Mouse (Mus musculus): ENCODE data around the gene Lrrc41. TPM values are rescaled to one million over a fixed set of nuclear protein-coding genes. Genes with fewer than 3 reads are reported as not detected.

Gene Lrrc41
- polyA plus RNA-seq, 1 experiment from 2014 or later = 73.1 TPM

GRCm38 (mm10) chr4:116100959-116101358, 25.9 kb downstream of the Lrrc41 start:
- no peaks in the 10 kb centered on the region for H3K9me3 ChIP-seq (ENCODE audit: control insufficient read depth, low read length)
- ATAC-seq (ENCODE audit: low read depth) (no peak), DNase-seq (ENCODE audit: low spot score) (no peak)
- no peak overlapping the region for H3K9ac ChIP-seq (ENCODE audit: low read depth, low read length)
- H3K36me3 ChIP-seq (ENCODE audit: control insufficient read depth, insufficient read depth, low read length) = peaks cover 65% of the 10 kb centered on the region
- no peaks in the 10 kb centered on the region for H3K27me3 ChIP-seq (replicated peaks; ENCODE audit: control insufficient read depth, insufficient read depth, low read length)
- H3K4me3 ChIP-seq (ENCODE audit: low read depth, low read length) = no peak overlapping the region
- no peak overlapping the region for H3K4me2 ChIP-seq (ENCODE audit: low read depth, low read length)
- H3K27ac ChIP-seq (replicated peaks; ENCODE audit: low read depth, low read length) = no peak overlapping the region
- H3K4me1 ChIP-seq (ENCODE audit: control insufficient read depth, insufficient read depth, low read length) = no peaks in the 10 kb centered on the region
- 88% methylated on average over 7 of the region's 7 CpGs for WGBS

GRCm38 (mm10) chr4:116105278-116105677, 30.2 kb downstream of the Lrrc41 start:
- H3K4me1 ChIP-seq (ENCODE audit: control insufficient read depth, insufficient read depth, low read length) = no peaks in the 10 kb centered on the region
- H3K4me3 ChIP-seq (ENCODE audit: low read depth, low read length) = no peak overlapping the region
- H3K4me2 ChIP-seq (ENCODE audit: low read depth, low read length) = no peak overlapping the region
- peaks cover 35% of the 10 kb centered on the region for H3K36me3 ChIP-seq (ENCODE audit: control insufficient read depth, insufficient read depth, low read length)
- DNase-seq (ENCODE audit: low spot score) (no peak), ATAC-seq (ENCODE audit: low read depth) (no peak)
- H3K9me3 ChIP-seq (ENCODE audit: control insufficient read depth, low read length) = no peaks in the 10 kb centered on the region
- 96% methylated on average over 5 of the region's 5 CpGs for WGBS
- no peak overlapping the region for H3K9ac ChIP-seq (ENCODE audit: low read depth, low read length)
- no peaks in the 10 kb centered on the region for H3K27me3 ChIP-seq (replicated peaks; ENCODE audit: control insufficient read depth, insufficient read depth, low read length)
- no peak overlapping the region for H3K27ac ChIP-seq (replicated peaks; ENCODE audit: low read depth, low read length)

DNA sequence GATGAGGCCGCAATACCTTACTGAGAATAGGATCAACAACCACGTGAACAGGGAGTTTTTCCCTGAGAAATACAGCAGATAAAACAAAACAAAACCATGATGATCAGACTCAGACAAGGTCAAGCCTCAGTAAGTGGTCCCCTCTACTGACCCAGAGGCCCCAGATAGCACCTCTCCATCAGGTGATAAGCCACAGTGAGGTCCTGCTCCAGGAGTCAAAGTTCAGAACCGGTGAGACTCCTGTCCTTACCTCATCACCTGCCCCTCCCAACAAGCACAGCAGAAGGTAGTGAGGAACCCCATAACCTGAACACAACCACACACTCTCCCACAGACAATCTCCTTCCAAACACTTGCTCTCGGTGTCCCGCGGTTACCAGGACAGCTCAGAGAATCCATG, 35.6 kb downstream of the Lrrc41 start:
- Histone ChIP-seq H3K4me3 (ENCODE audit: low read depth, low read length) (no peak overlapping the region), H3K36me3 (ENCODE audit: control insufficient read depth, insufficient read depth, low read length) (peaks cover 15% of the 10 kb centered on the region; the same call in 1 of the 2 replicates), H3K9ac (ENCODE audit: low read depth, low read length) (no peak overlapping the region), H3K4me2 (ENCODE audit: low read depth, low read length) (no peak overlapping the region), H3K4me1 (ENCODE audit: control insufficient read depth, insufficient read depth, low read length) (no peaks in the 10 kb centered on the region), H3K27me3 (replicated peaks; ENCODE audit: control insufficient read depth, insufficient read depth, low read length) (no peaks in the 10 kb centered on the region), H3K9me3 (ENCODE audit: control insufficient read depth, low read length) (no peaks in the 10 kb centered on the region), H3K27ac (replicated peaks; ENCODE audit: low read depth, low read length) (no peak overlapping the region)
- DNase-seq (ENCODE audit: low spot score) (no peak), ATAC-seq (ENCODE audit: low read depth) (no peak)
- 92% methylated on average over 6 of the region's 6 CpGs for WGBS

DNA sequence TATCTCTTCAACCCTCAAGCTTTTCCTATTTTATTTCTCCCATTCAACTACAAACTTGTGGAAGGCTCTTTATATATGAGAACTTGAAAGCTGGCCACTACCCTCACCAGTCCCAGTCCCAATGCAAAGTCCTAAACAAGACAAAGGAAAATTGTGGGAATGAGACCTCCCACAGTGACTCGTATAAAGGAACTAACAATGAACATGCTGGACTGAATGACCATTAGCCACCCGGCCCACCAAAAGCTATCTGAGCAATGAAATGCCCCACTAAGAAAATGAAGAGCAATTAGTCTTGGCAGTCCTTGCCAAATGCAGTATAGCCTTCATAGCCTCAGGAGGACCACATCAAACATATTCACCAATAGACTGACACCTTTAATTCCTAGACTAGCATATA, 36.4 kb downstream of the Lrrc41 start:
- Histone ChIP-seq H3K4me1 (ENCODE audit: control insufficient read depth, insufficient read depth, low read length) (no peaks in the 10 kb centered on the region), H3K27ac (replicated peaks; ENCODE audit: low read depth, low read length) (no peak overlapping the region), H3K27me3 (replicated peaks; ENCODE audit: control insufficient read depth, insufficient read depth, low read length) (no peaks in the 10 kb centered on the region), H3K9ac (ENCODE audit: low read depth, low read length) (no peak overlapping the region), H3K4me2 (ENCODE audit: low read depth, low read length) (no peak overlapping the region), H3K36me3 (ENCODE audit: control insufficient read depth, insufficient read depth, low read length) (peaks cover 14% of the 10 kb centered on the region; the same call in 1 of the 2 replicates), H3K4me3 (ENCODE audit: low read depth, low read length) (no peak overlapping the region), H3K9me3 (ENCODE audit: control insufficient read depth, low read length) (no peaks in the 10 kb centered on the region)
- no peak for ATAC-seq (ENCODE audit: low read depth)
- DNase-seq (ENCODE audit: low spot score) = no peak
- 78% methylated on average over 2 of the region's 2 CpGs for WGBS

- no peaks in the 10 kb centered on the region for H3K36me3 ChIP-seq (ENCODE audit: control insufficient read depth, insufficient read depth, low read length)
- H3K27me3 ChIP-seq (replicated peaks; ENCODE audit: control insufficient read depth, insufficient read depth, low read length) = no peaks in the 10 kb centered on the region
- ATAC-seq (ENCODE audit: low read depth) (no peak), DNase-seq (ENCODE audit: low spot score) (no peak)
- H3K4me2 ChIP-seq (ENCODE audit: low read depth, low read length) = peak overlapping the region; percentile 80
- peak overlapping the region; percentile 76 for H3K9ac ChIP-seq (ENCODE audit: low read depth, low read length)
- H3K9me3 ChIP-seq (ENCODE audit: control insufficient read depth, low read length) = no peaks in the 10 kb centered on the region
- no peak overlapping the region for H3K27ac ChIP-seq (replicated peaks; ENCODE audit: low read depth, low read length)
- H3K4me1 ChIP-seq (ENCODE audit: control insufficient read depth, insufficient read depth, low read length) = peaks cover 6% of the 10 kb centered on the region
- peak overlapping the region; percentile 63 for H3K4me3 ChIP-seq (ENCODE audit: low read depth, low read length)
- WGBS = 0% methylated on average over 1 of the region's 1 CpGs
These were observed 47.7 kb downstream of the Lrrc41 start for GRCm38 (mm10) chr4:116122762-116123161.

GRCm38 (mm10) chr4:116123602-116124519, 48.8 kb downstream of the Lrrc41 start, which contains the start of the genes Rad54l and Pomgnt1:
TSS of gene Rad54l (minus strand) at chr4:116123690.
TSS of gene Pomgnt1 (plus strand) at chr4:116123840.
- H3K9me3 ChIP-seq (ENCODE audit: control insufficient read depth, low read length) = no peaks in the 10 kb centered on the region
- peak within 1 kb of the TSS; percentile 8; the same call in 1 of the 2 replicates for H3K27ac ChIP-seq (replicated peaks; ENCODE audit: low read depth, low read length)
- H3K9ac ChIP-seq (ENCODE audit: low read depth, low read length) = peak within 1 kb of the TSS; percentile 76
- no peaks in the 10 kb centered on the region for H3K27me3 ChIP-seq (replicated peaks; ENCODE audit: control insufficient read depth, insufficient read depth, low read length)
- DNase-seq (ENCODE audit: low spot score) (peak; percentile 98), ATAC-seq (ENCODE audit: low read depth) (peak; percentile 98)
- peaks cover 6% of the 10 kb centered on the region for H3K4me1 ChIP-seq (ENCODE audit: control insufficient read depth, insufficient read depth, low read length)
- 5% methylated on average over 24 of the region's 24 CpGs for WGBS
- H3K4me2 ChIP-seq (ENCODE audit: low read depth, low read length) = peak within 1 kb of the TSS; percentile 80
- H3K36me3 ChIP-seq (ENCODE audit: control insufficient read depth, insufficient read depth, low read length) = no peaks in the 10 kb centered on the region
- peak within 1 kb of the TSS; percentile 63 for H3K4me3 ChIP-seq (ENCODE audit: low read depth, low read length)

GRCm38 (mm10) chr4:116125803-116126386, 50.8 kb downstream of the Lrrc41 start:
- Histone ChIP-seq H3K4me1 (ENCODE audit: control insufficient read depth, insufficient read depth, low read length) (peaks cover 6% of the 10 kb centered on the region), H3K27me3 (replicated peaks; ENCODE audit: control insufficient read depth, insufficient read depth, low read length) (no peaks in the 10 kb centered on the region), H3K9me3 (ENCODE audit: control insufficient read depth, low read length) (no peaks in the 10 kb centered on the region), H3K4me3 (ENCODE audit: low read depth, low read length) (no peak overlapping the region), H3K4me2 (ENCODE audit: low read depth, low read length) (no peak overlapping the region), H3K36me3 (ENCODE audit: control insufficient read depth, insufficient read depth, low read length) (no peaks in the 10 kb centered on the region), H3K9ac (ENCODE audit: low read depth, low read length) (no peak overlapping the region), H3K27ac (replicated peaks; ENCODE audit: low read depth, low read length) (no peak overlapping the region)
- no peak for DNase-seq (ENCODE audit: low spot score)
- no peak for ATAC-seq (ENCODE audit: low read depth)
- 93% methylated on average over 4 of the region's 4 CpGs for WGBS

- Histone ChIP-seq H3K36me3 (ENCODE audit: control insufficient read depth, insufficient read depth, low read length) (no peaks in the 10 kb centered on the region), H3K4me1 (ENCODE audit: control insufficient read depth, insufficient read depth, low read length) (peaks cover 6% of the 10 kb centered on the region), H3K27me3 (replicated peaks; ENCODE audit: control insufficient read depth, insufficient read depth, low read length) (no peaks in the 10 kb centered on the region), H3K27ac (replicated peaks; ENCODE audit: low read depth, low read length) (no peak overlapping the region), H3K4me3 (ENCODE audit: low read depth, low read length) (no peak overlapping the region), H3K4me2 (ENCODE audit: low read depth, low read length) (no peak overlapping the region), H3K9ac (ENCODE audit: low read depth, low read length) (no peak overlapping the region), H3K9me3 (ENCODE audit: control insufficient read depth, low read length) (no peaks in the 10 kb centered on the region)
- DNase-seq (ENCODE audit: low spot score) (no peak), ATAC-seq (ENCODE audit: low read depth) (no peak)
- WGBS = 75% methylated on average over 6 of the region's 6 CpGs
These were observed 52.9 kb downstream of the Lrrc41 start for GRCm38 (mm10) chr4:116127956-116128355.
